Comparison of ENCODE assay signal across 14 mouse cellular contexts in genomic region chr14:72738776-72739175, GRCm38 (mm10).
"Had no signal": no experiment of that assay in that cellular context is flagged by ENCODE, and none has a peak within 500 bp of the region (broad histone marks: within the 10 kb centered on the region; RNA-seq: fewer than 3 reads in every experiment).

No protein-coding gene starts in this region.

- H3K4me2 ChIP-seq: limb, embryonic 13.5 days; neural tube, embryonic 12.5 days; stomach, embryonic 15.5 days had no signal

- DNase-seq: kidney, postnatal 36 days; left cerebral cortex, postnatal 4 days; lung, adult 18-20 months; lung, postnatal 4 days; retina, postnatal 1 day; right cerebral cortex, postnatal 4 days; spleen, adult 18-20 months; thymus, adult 2 months; thymus, postnatal 25 days had no signal

- H3K4me3 ChIP-seq: layer of hippocampus, adult 2 months; limb, embryonic 13.5 days; midbrain, embryonic 10.5 days; neural tube, embryonic 12.5 days; stomach, embryonic 15.5 days had no signal

- H3K27me3 ChIP-seq: limb, embryonic 13.5 days; neural tube, embryonic 12.5 days; stomach, embryonic 15.5 days had no signal

- H3K36me3 ChIP-seq: limb, embryonic 13.5 days; midbrain, embryonic 10.5 days; neural tube, embryonic 12.5 days; stomach, embryonic 15.5 days had no signal
